Mouse (Mus musculus) MEL (cell line): ENCODE measurements around the gene Pcgf3.

ENCODE experiments used
- CTCF ChIP-seq, 3 experiments: IDR thresholded peaks in 2 of 3; conservative IDR thresholded peaks in 1 of 3; 2 replicates each; pipeline ENCODE4 v1.5.1; 2011 to 2012; ENCODE audit warnings: low read length in 3 of 3, low read depth in 2 of 3, mild to moderate bottlenecking in 2 of 3, improper control_type of control experiment in 1 of 3, inconsistent platforms in 1 of 3, mixed read lengths in 1 of 3, moderate library complexity in 1 of 3; ENCODE audit not compliant: control insufficient read depth in 1 of 3, insufficient read depth in 1 of 3, poor library complexity in 1 of 3, severe bottlenecking in 1 of 3
- MAX ChIP-seq: IDR thresholded peaks from 2 replicates; pipeline ENCODE4 v1.6.1; 2011; ENCODE audit warnings: low read length, improper control_type of control experiment
- TBP ChIP-seq: IDR thresholded peaks from 2 replicates; pipeline ENCODE4 v1.8.0; 2011; ENCODE audit warnings: low read depth, low read length, improper control_type of control experiment

GRCm38 (mm10) chr5:108452422-108452821 lies 8.6 kb upstream of the Pcgf3 start:
- TF ChIP-seq CTCF (IDR thresholded peaks at IDR 0.05 in 2 of 3, conservative IDR thresholded peaks at IDR 0.05 in 1 of 3; ENCODE audit: control insufficient read depth in 1 of 3, insufficient read depth in 1 of 3, low read depth in 2 of 3, low read length in 3 of 3, poor library complexity in 1 of 3, severe bottlenecking in 1 of 3): no peak
- TF ChIP-seq TBP: no peak
- TF ChIP-seq MAX: no peak
